Mouse (Mus musculus) spleen, embryonic (tissue): ENCODE data around the gene Slc9a5.

Experiments used
- CTCF ChIA-PET: fragments of 350-600 bp; sonication (Branson Sonifier 250); formaldehyde crosslinking; loops from one replicate; lab custom pipeline; 2022; lab: Charles Lee

Gene Slc9a5

DNA sequence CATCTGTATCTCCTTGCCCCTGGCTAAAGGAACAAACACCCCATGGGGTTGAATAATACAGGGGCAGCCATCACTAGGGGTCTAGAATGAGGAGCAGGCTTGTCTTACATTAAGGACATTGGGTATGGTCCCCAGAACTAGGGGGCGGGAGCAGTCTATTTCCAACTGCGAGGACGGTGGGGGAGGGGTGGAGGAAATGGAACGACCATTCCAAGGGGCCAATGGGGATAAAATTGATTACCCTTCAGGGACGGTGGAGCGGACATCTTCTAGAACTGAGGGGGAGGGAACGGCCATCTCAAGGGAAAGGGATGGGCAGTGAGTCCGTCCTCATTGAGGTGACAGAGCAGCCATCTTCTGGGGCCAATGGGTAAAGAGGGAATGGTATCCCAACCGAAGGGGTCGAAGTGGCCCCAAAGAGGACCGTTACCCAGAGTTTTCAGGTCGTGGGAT, 23.0 kb upstream of the Slc9a5 start:
- CTCF ChIA-PET: no interaction called here

DNA sequence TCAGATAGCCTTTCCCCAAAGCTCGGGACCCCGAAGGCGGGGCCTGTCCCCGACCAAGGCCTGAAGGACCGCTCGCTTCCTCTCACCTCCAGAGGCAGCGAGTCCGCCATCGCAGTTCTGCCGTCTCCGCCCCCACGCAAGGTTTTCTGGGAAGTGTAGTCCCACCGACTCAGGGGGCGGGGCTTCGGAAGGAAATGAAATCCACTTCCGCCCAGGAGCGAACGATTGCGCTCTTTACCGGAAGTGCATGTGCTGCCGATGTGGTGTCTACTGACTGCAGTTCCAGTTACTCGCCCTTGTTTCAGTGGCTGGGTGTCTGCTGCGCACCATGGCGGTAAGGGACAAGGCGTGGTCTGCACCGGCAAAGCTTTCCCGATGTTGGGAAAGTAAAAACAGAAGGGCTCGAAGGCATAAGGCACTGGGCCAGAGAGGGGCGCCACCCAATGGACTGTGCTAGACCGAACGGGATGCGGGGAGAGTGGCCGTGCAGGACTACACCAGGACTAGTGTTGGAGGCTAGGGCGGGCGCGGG, 22.4 kb upstream of the Slc9a5 start, which contains the start of the genes Lrrc29 and Tmem208:
Lrrc29 (minus strand) TSS at position 138 of the 532 bp plus-strand sequence.
Tmem208 (plus strand) TSS at position 214 of the 532 bp plus-strand sequence.
- CTCF ChIA-PET: no interaction called here

GRCm38 (mm10) chr8:105326968-105327367, 21.7 kb upstream of the Slc9a5 start:
- CTCF ChIA-PET: no interaction called here

DNA sequence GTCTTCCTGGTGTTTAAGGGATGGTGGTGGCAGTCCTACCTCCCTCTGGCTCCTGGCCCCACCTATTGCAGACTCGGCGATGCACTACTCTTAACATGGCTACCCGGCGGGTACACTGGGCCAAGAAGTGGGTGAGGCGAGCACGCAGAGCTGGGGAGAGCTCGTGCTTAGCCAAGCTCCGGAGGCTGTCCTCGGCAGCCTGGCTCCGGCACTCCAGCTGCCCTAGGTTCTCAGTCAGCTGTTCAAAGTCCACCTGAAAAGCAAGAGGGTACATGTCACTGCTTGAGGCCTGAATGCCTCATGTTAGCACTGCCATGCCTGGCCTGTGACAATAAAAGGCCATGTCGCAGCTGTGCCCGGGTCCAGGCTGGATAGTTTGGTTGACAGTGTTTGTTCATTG, 18.3 kb upstream of the Slc9a5 start:
- CTCF ChIA-PET: no interaction called here

DNA sequence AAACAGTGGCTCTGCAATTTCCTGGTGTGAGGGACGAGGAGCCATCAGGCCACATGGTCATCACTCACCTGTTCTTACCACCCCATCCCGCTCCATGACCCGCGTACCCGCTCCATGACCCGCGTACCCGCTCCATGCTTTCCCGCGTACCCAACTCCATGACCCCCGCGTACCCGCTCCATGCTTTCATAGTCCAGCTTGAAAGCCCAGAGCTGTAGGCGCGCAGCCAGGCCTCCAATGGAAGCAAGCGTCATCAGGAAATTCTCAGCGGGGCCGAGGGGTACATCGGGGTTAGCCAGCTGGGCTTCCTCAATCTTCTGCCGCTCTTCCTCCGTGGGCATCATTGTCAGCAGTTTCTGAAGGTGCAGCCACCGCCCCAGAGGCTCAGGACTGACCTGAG, 17.2 kb upstream of the Slc9a5 start:
- CTCF ChIA-PET: no interaction called here

DNA sequence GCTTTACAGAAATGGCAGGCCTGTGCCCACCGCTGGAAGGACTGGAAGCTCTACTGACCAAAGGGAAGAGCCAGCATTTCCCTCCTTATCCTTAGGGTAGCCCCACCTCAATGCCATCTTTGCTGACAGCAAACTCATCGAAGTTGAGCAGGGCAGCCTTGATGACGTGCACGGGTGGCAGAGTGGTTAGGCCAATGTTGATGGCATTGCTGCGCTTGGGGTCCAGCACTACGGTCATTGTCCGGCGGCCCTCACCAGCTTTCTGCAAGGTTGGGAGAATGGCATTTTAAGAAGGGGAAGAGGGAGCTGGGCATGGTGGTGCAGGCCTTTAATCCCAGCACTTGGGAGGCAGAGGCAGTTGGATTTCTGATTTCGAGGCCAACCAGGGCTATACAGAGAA, 16.7 kb upstream of the Slc9a5 start:
- CTCF ChIA-PET: no interaction called here

- CTCF ChIA-PET: no interaction called here
Observed at GRCm38 (mm10) chr8:105332523-105332922, 16.1 kb upstream of the Slc9a5 start.

- CTCF ChIA-PET: no interaction called here
Observed at GRCm38 (mm10) chr8:105336373-105337130, 12.1 kb upstream of the Slc9a5 start.

GRCm38 (mm10) chr8:105338992-105339391, 9.7 kb upstream of the Slc9a5 start:
- CTCF ChIA-PET: no interaction called here

DNA sequence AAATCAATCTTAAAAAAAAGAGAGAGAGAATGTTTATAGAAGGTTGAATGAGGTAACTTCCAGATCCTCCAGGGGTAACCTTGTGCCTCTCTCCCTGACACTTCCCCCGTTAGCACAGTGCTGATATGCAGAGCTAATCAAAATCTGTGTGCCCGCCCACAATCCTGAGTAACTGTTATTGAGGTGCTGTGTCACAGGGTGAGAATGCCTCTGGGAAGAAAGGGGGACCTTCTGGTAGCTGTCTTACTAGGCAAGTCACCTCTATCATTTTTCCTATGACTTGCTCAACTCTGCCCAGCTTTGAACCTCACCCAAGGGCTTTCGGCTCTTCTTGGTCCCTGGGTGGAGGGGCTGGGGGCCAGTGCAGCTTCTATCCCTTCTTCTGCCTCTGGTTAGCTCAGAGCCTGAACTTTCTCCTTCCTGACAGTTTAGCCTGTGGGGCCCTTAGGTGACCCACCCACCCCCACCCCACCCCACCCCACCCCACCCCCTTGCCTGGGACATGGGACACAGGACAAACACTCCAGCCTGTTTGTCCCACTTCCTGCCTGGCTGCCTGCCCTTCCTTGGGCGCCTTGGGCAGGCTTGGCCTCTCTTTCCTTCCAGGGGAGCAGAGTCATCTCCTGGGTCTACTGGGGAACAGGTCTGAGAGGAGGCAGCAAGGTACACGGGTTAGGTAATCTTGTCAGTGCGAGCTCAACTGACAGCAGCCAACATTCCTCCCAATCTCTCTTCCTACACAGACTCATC, 8.6 kb upstream of the Slc9a5 start:
- CTCF ChIA-PET: no interaction called here

DNA sequence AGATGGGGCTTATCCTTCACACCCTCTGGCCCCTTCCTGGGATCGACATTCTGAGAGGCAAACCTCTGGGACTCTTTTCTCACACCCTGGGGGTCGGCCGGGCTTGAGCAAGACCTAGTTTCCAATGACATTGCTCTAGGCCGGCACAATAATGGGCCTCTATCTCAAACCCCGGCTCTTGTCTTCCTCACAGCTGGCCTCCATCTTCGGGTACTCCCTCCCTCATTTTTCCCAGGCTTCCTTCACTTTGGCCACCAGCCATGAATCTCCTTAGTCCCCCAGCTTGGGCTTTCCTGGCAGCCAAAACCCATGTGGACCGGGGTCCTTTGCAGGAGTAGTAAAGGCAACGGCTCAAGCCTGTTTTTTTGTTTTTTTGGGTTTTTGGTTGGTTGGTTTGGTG, 7.2 kb upstream of the Slc9a5 start:
- CTCF ChIA-PET: interaction anchor here (0.7 kb wide), 1 partner anchor 1092 kb away, joined by 3 read pairs; no protein-coding TSS in a partner anchor

DNA sequence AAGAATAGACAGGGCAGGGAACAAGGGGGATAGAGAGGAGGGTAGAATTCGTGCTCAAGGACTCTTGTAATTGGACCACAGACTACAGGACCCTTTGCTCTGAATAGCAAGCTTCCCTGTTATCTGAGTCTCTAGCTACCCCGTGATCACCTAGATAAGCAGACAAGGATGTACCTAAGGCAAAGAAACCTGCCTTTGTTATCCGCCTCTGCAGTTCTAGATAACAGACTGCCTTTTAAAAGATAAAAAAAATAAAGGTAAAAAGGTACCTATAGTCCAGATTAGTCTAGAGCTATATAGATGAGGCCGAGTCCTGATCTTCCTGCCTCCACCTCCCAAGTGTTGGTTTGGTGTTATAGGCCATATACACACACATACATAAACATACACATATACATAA, 5.9 kb upstream of the Slc9a5 start:
- CTCF ChIA-PET: no interaction called here

- CTCF ChIA-PET: interaction anchor here (0.6 kb wide), 1 partner anchor 35 kb away, joined by 3 read pairs; no protein-coding TSS in a partner anchor
Observed at GRCm38 (mm10) chr8:105343791-105344574, 4.7 kb upstream of the Slc9a5 start.

DNA sequence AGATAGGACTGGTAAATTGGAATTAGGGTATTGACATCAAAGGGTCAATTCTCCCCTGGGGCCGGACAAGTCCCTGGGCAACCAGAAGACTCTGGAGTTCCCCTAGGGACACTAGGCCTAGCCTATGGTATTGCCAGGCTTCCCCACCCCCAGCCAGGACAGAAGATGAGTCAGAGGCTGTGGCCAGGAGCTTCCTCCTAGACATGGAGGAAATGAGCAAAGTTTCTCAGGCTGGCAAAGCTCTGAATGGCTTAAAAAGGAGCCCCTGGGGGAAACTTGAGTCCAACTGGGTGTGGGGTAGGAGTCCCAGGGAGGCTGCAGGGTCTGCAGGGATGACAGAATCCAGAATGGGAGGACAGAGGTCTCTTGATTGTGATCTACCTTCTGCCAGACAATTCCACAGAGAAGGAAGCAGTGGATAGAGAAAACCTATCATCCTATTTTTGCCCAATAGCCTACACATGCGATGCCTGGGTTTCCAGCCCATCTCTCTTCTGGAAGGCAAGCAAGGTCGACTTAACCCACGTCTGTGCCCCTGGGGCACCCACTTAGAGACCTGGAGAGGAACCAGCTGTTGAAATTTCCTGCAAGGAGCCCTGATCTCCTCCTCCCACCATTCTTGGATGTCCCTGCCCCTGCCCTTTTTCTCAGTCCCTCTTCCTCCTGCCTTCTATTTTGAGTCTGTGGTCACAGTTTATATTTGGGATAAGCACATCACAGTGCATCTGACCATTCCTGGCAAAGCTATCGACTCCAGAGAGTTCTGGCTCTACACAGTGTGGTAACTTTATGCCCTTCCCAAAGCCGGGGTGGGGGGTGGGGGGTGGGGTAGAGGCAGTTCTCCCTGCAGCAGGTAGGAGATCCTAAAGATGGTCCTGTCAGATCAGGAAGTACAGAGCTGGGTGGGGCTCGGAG, 3.3 kb upstream of the Slc9a5 start:
- CTCF ChIA-PET: no interaction called here

DNA sequence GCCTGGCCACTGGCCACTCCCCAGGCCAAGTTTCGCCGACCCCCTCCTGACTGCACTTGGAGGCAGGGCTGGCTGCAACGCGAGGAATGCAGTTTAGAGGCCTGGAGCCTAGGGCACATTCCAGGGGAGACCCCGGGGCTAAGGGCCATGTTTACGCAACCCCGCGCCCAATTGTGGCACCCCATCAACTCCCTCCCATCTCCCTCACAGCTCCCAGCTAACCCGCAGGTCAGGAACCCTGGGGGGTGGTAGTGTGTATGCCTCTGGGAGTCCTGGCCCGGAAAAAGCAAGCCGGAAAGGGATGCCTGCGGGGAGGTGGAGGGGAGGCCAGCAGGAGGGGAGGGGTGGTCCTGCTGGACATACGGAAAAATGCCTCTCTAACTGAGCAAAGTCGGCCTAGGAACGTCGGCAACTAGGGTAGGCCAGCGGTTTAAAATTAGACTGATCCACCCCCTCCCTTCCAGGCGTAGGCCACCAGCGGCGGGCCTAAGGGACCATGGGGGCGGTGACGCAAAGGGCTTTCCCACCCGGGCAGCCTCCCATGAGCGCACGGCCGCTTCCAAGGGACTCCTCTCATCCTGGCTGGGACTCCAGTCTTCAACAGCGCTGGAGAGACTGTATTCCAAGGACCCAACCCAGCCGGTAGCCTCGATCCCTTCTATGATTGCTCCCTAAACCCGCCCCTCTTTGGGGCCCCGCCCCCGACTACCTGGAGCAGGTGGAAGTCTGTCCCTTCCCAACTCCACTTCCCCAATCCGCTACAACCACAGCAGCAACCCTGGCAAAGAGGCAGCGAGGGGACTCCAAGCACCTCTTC, 1.8 kb upstream of the Slc9a5 start:
- CTCF ChIA-PET: no interaction called here

- CTCF ChIA-PET: no interaction called here
Observed at GRCm38 (mm10) chr8:105347428-105348221, 1.0 kb upstream of the Slc9a5 start, which contains the start of gene Fhod1. Gene Fhod1 (minus strand): TSS chr8:105347953.

DNA sequence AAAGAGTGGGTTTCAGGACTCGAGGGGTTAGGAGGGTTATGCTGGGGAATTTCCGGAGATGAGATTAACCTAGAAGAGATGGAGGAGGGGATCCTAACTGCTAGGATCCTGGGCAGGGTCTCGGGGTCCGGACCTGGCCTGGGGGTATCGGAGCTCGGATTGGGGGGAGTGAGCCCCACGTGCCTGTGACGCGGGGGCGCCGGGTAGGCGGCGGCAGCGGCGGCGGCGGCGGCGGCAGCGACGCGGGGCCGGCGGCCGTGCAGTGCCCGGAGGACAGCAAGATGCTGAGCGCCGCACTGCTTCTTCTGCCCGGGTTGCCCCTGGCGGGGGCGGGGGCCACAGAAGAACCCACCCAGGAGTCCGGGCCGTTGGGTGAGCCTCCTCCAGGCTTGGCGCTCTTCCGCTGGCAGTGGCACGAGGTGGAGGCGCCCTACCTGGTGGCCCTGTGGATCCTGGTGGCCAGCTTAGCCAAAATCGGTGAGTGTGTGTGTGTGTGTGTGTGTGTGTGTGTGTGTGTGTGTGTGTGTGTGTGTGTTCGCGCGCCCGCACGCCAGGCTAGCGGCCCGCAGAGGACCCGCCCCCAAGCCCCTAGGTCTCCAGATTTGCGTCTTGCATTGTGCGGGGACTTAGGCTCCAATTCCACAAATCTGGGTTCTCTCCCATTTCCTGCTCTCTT, 591 bp downstream of the Slc9a5 start:
- CTCF ChIA-PET: no interaction called here

GRCm38 (mm10) chr8:105350186-105350585, 1.5 kb downstream of the Slc9a5 start:
- CTCF ChIA-PET: interaction anchor here (0.6 kb wide), 1 partner anchor 32 kb away, joined by 3 read pairs; no protein-coding TSS in a partner anchor
